Mouse (Mus musculus) small intestine, adult 2 months (tissue): ENCODE data around the gene Ppp3r1. TPM values are rescaled to one million over a fixed set of nuclear protein-coding genes. Genes with fewer than 3 reads are reported as not detected.

Experiments used
- H3K27ac ChIP-seq: fragments of 200-500 bp; 2 replicates; pipeline ENCODE4 v1.5.1; 2012; ENCODE audit warnings: low read depth, low read length, control low read depth, inconsistent platforms; ENCODE audit not compliant: insufficient read depth
- H3K27me3 ChIP-seq: fragments of 200-500 bp; 2 replicates; pipeline ENCODE4 v1.6.1; 2012; ENCODE audit warnings: mild to moderate bottlenecking, moderate library complexity, low read length, inconsistent platforms; ENCODE audit not compliant: control insufficient read depth, insufficient read depth
- H3K36me3 ChIP-seq: fragments of 200-500 bp; 2 replicates; pipeline ENCODE4 v1.6.1; 2012; ENCODE audit warnings: mild to moderate bottlenecking, low read length, control low read depth, inconsistent platforms; ENCODE audit not compliant: control insufficient read depth, insufficient read depth
- H3K4me1 ChIP-seq: fragments of 200-500 bp; 2 replicates; pipeline ENCODE4 v1.6.1; 2012; ENCODE audit warnings: low read length, inconsistent platforms, mixed read lengths; ENCODE audit not compliant: control insufficient read depth, insufficient read depth, insufficient read length
- H3K4me3 ChIP-seq: fragments of 200-500 bp; 2 replicates; pipeline ENCODE4 v1.5.1; 2012; ENCODE audit warnings: low read depth, mild to moderate bottlenecking, control low read depth, inconsistent platforms, low read length, moderate library complexity
- CTCF ChIP-seq: fragments of 200-500 bp; IDR thresholded peaks from 2 replicates; pipeline ENCODE4 v1.5.1; 2012; ENCODE audit warnings: low read depth, mild to moderate bottlenecking, control low read depth, inconsistent platforms, low read length, moderate library complexity, mixed read lengths; ENCODE audit not compliant: insufficient replicate concordance, insufficient read length; ENCODE audit errors: extremely low read depth
- POLR2A ChIP-seq: fragments of 200-500 bp; IDR thresholded peaks from 2 replicates; pipeline ENCODE4 v1.6.1; 2012; ENCODE audit warnings: low read depth, mild to moderate bottlenecking, control low read depth, inconsistent platforms, low read length, moderate library complexity
- WGBS: fragments of 180-500 bp; shearing (Covaris S2); methylation state at CpG from one replicate; pipeline ENCODE4 v1.1.7; 2018; 5-methylcytosine and 5-hydroxymethylcytosine counted together
- polyA plus RNA-seq: library from polyadenylated mRNA; depleted of rRNA; stranded (reverse); fragments of >200 nt; gene quantifications from 2 replicates; pipeline ENCODE4 v1.2.3, GENCODE M21; 2012

Ppp3r1 gene
- polyA plus RNA-seq, 1 experiment, result 33.2 TPM

GRCm38 (mm10) chr11:17199840-17200501 lies 40.9 kb downstream of the Ppp3r1 start:
- WGBS, result 83% methylated on average over 3 of the region's 3 CpGs
- Histone ChIP-seq H3K36me3 (peaks cover 42% of the 10 kb centered on the region), H3K4me1 (no peaks in the 10 kb centered on the region), H3K4me3 (no peak overlapping the region), H3K27ac (no peak overlapping the region), H3K27me3 (no peaks in the 10 kb centered on the region)
- no peak for TF ChIP-seq CTCF
- TF ChIP-seq POLR2A, result no peak

DNA sequence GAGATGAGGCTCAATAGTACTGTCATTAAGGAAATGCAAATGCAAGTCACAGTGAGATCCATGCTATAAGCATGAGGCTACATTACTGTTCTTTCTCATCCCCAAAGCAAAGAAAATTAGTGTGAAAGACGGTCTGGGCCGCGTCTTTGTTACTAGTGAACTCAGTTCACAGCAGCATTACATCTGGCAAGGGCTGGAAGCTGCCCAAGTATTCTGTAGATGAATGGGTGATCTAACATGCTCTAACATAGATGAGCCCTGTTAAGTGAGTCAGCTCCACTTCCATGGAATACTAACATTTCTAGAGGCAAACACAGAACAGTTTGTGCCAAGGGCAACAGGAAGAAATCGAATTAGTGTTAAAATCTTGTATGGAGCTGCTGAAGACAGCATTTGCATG lies 41.9 kb downstream of the Ppp3r1 start:
- TF ChIP-seq POLR2A (no peak), CTCF (no peak)
- Histone ChIP-seq H3K4me3 (no peak overlapping the region), H3K4me1 (no peaks in the 10 kb centered on the region), H3K36me3 (peaks cover 34% of the 10 kb centered on the region), H3K27ac (no peak overlapping the region), H3K27me3 (no peaks in the 10 kb centered on the region)
- WGBS, result 94% methylated on average over 4 of the region's 4 CpGs

DNA sequence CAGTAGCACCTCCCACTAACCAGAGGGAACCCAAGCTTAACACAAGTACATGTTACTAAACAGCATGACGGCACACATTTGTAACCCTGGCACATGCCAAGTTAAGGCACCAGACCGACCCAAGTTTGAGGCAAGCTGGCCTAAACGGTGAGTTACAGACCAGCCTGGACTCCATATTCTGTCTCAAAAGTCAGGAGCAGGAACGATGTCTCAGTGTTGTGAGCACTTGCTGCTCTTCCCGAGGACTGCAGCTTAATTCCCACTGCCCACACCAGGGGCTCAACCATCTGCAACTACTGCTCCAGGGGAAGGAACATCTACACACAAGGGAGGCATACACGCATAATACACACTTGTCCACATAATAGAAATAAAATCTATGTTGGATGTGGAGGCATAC lies 43.4 kb downstream of the Ppp3r1 start:
- H3K27me3 ChIP-seq, result no peaks in the 10 kb centered on the region
- WGBS, result 87% methylated on average over 6 of the region's 6 CpGs
- TF ChIP-seq CTCF (no peak), POLR2A (no peak)
- no peaks in the 10 kb centered on the region for H3K4me1 ChIP-seq
- H3K36me3 ChIP-seq, result peaks cover 25% of the 10 kb centered on the region
- no peak overlapping the region for H3K4me3 ChIP-seq
- H3K27ac ChIP-seq, result no peak overlapping the region

- Histone ChIP-seq H3K36me3 (0 out of 2 replicates have a peak, but pooled peaks cover 4% of the 10 kb centered on the region), H3K4me3 (peak within 1 kb of the TSS; percentile 87), H3K27ac (peak within 1 kb of the TSS; percentile 91), H3K4me1 (no peaks in the 10 kb centered on the region), H3K27me3 (no peaks in the 10 kb centered on the region)
- WGBS, result under 1% methylated on average over 65 of the region's 65 CpGs
- TF ChIP-seq POLR2A (no peak), CTCF (no peak)
Observed at GRCm38 (mm10) chr11:17211258-17212140, 52.4 kb downstream of the Ppp3r1 start, which contains the start of gene Pno1. Pno1 (minus strand) TSS chr11:17211568.

DNA sequence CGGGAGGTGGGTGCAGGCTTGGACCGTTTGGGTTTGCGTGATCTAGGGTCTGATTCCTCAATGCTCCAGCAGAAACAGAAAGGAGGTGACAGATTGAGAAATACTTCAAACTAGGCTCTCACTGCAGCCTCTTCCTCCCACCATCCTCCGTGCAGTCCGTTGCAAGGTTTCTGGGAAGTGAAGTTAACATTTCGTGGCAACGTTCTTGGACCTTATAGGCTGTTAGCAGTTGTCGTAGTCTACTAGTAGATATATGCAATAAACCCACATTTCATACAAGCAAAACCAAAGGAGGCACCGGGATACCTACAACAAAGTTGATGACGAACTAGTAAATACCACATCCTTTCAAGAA lies 53.1 kb downstream of the Ppp3r1 start:
- TF ChIP-seq CTCF, result no peak
- TF ChIP-seq POLR2A, result no peak
- H3K4me1 ChIP-seq, result no peaks in the 10 kb centered on the region
- peak overlapping the region; percentile 87 for H3K4me3 ChIP-seq
- 0 out of 2 replicates have a peak, but pooled peaks cover 4% of the 10 kb centered on the region for H3K36me3 ChIP-seq
- WGBS, result 1% methylated on average over 10 of the region's 10 CpGs
- H3K27ac ChIP-seq, result peak overlapping the region; percentile 91
- H3K27me3 ChIP-seq, result no peaks in the 10 kb centered on the region

DNA sequence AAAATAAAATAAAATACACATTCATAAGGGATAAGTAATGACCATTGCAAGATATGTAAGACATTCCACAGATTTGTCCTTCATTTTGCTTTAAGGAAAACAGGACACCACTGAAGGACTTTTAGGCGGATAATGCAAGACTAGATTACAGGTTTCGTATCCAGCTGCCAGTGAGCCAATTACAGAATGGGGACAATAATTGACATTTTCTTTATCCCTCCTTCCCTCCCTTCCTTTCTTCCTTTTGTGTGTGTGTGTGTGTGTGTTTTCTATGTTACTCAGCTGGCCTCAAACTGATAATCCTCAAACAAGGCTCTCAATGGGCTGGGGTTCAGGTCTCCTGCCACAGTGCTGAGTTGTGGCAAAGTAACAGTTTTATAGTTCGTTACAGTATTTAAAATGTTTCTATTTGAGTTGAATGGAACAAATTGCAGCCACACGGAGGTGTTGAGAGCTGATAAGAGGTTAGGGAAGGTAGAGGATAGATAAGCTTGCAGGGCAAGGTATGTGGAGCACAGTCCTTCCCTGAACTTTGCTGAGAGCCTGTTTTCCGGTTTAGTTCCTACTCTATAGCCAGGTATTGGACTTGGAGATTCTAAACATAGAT lies 53.9 kb downstream of the Ppp3r1 start:
- H3K4me1 ChIP-seq, result no peaks in the 10 kb centered on the region
- no peaks in the 10 kb centered on the region for H3K27me3 ChIP-seq
- H3K4me3 ChIP-seq, result no peak overlapping the region
- TF ChIP-seq CTCF (no peak), POLR2A (no peak)
- WGBS, result 22% methylated on average over 5 of the region's 5 CpGs
- no peak overlapping the region for H3K27ac ChIP-seq
- H3K36me3 ChIP-seq, result 0 out of 2 replicates have a peak, but pooled peaks cover 2% of the 10 kb centered on the region

DNA sequence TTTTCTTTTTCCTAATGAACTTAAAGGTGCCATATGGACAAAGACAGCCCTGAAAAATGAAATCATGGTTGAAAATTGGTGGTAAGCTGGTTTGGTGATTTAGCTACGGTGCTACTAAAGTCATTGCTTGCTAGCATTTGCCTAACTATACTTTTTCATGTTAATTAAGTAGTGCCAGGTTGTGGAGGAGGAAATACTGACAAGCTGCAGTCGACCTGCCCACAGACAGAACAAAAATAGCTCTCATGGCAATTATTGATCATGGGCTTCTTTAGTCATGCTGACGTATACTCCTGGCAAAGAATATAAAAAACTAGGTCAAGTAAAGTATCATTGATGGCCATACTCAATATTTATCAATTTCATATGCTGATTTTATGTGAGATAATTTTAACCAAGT lies 56.4 kb downstream of the Ppp3r1 start:
- TF ChIP-seq CTCF (no peak), POLR2A (no peak)
- no peak overlapping the region for H3K27ac ChIP-seq
- no peaks in the 10 kb centered on the region for H3K36me3 ChIP-seq
- no peaks in the 10 kb centered on the region for H3K4me1 ChIP-seq
- 83% methylated on average over 3 of the region's 3 CpGs for WGBS
- no peak overlapping the region for H3K4me3 ChIP-seq
- H3K27me3 ChIP-seq, result no peaks in the 10 kb centered on the region
